Mouse (Mus musculus): Measurements from ENCODE around the gene Cacna1b.

- no peak for TF ChIP-seq CTCF (IDR thresholded peaks at IDR 0.05; ENCODE audit: low read depth, low read length)
- TF ChIP-seq POLR2A (IDR thresholded peaks at IDR 0.05; ENCODE audit: extremely low read depth, insufficient read depth, low read length), result no peak
Measured at GRCm38 (mm10) chr2:24659150-24659775, 103.7 kb downstream of the Cacna1b start.

Measured in liver, adult 2 months (tissue).